Mouse (Mus musculus) intestine, embryonic 16.5 days (tissue): ENCODE results near the gene Marcks. TPM values are rescaled to one million over a fixed set of nuclear protein-coding genes. Genes with fewer than 3 reads are reported as not detected.

Source experiments
- ATAC-seq: fragments of 200-750 bp; cut with Nextera tagmentation; 2 replicates; pipeline ENCODE4 v1.8.0; 2017; ENCODE audit warnings: moderate TSS enrichment, moderate library complexity
- H3K27ac ChIP-seq: fragments of 300-500 bp; sonication (generic); 2 replicates; pipeline ENCODE4 v1.5.1; 2014; ENCODE audit warnings: mild to moderate bottlenecking, low read length
- H3K27me3 ChIP-seq: fragments of 300-500 bp; sonication (generic); replicated peaks from 2 replicates; pipeline ENCODE4 v1.6.1; 2014; ENCODE audit warnings: low read length, control low read depth, mixed read lengths; ENCODE audit not compliant: control insufficient read depth, insufficient read depth
- H3K36me3 ChIP-seq: fragments of 300-500 bp; sonication (generic); 2 replicates; pipeline ENCODE4 v1.6.1; 2014; ENCODE audit warnings: low read length, control low read depth; ENCODE audit not compliant: control insufficient read depth, insufficient read depth
- H3K4me1 ChIP-seq: fragments of 300-500 bp; sonication (generic); 2 replicates; pipeline ENCODE4 v1.6.1; 2014; ENCODE audit warnings: low read length, control low read depth, mixed read lengths; ENCODE audit not compliant: control insufficient read depth, insufficient read depth
- H3K4me2 ChIP-seq: fragments of 300-500 bp; sonication (generic); 2 replicates; pipeline ENCODE4 v1.6.1; 2014; ENCODE audit warnings: low read depth, low read length, control low read depth
- H3K4me3 ChIP-seq: fragments of 300-500 bp; sonication (generic); 2 replicates; pipeline ENCODE4 v1.5.1; 2014; ENCODE audit warnings: mild to moderate bottlenecking, low read length
- H3K9ac ChIP-seq: fragments of 300-500 bp; sonication (generic); 2 replicates; pipeline ENCODE4 v1.6.1; 2014; ENCODE audit warnings: low read depth, low read length
- H3K9me3 ChIP-seq: fragments of 300-500 bp; sonication (generic); 2 replicates; pipeline ENCODE4 v1.6.1; 2016; ENCODE audit warnings: low read length, control low read depth; ENCODE audit not compliant: control insufficient read depth
- WGBS: fragments of 180-500 bp; shearing (Covaris S2); extraction: QIAGEN DNeasy Blood & Tissue Kit; methylation state at CpG from one replicate; pipeline ENCODE4 v1.1.7; 2014; 5-methylcytosine and 5-hydroxymethylcytosine counted together
- polyA plus RNA-seq: library from polyadenylated mRNA; unstranded; fragments of >200 nt; fragmentation: Nextera tagmentation; extraction: Ambion mirVana; gene quantifications from 2 replicates; pipeline ENCODE4 v1.2.1, GENCODE M21; 2015

Marcks gene
- 42.8 and 45.1 TPM in 2 replicates for polyA plus RNA-seq

GRCm38 (mm10) chr10:37138778-37139442, at the start of gene Marcks:
Gene Marcks (minus strand): TSS chr10:37138920.
- Histone ChIP-seq H3K27ac (peak within 1 kb of the TSS; percentile 98), H3K9ac (peak within 1 kb of the TSS; percentile 98), H3K36me3 (peaks cover 3% of the 10 kb centered on the region; the same call in 1 of the 2 replicates), H3K9me3 (no peaks in the 10 kb centered on the region), H3K4me3 (peak within 1 kb of the TSS; percentile 94), H3K4me1 (peaks cover 7% of the 10 kb centered on the region; the same call in 1 of the 2 replicates), H3K27me3 (no peaks in the 10 kb centered on the region), H3K4me2 (peak within 1 kb of the TSS; percentile 95)
- peak; percentile 65 for ATAC-seq
- under 1% methylated on average over 39 of the region's 39 CpGs for WGBS

- no peak overlapping the region for H3K4me2 ChIP-seq
- 93% methylated on average over 3 of the region's 3 CpGs for WGBS
- no peaks in the 10 kb centered on the region for H3K27me3 ChIP-seq
- H3K9me3 ChIP-seq, result no peaks in the 10 kb centered on the region
- no peak overlapping the region for H3K4me3 ChIP-seq
- H3K36me3 ChIP-seq, result no peaks in the 10 kb centered on the region
- no peaks in the 10 kb centered on the region for H3K4me1 ChIP-seq
- no peak overlapping the region for H3K27ac ChIP-seq
- no peak for ATAC-seq
- H3K9ac ChIP-seq, result no peak overlapping the region
Measured at GRCm38 (mm10) chr10:37177071-37177470, 38.4 kb upstream of the Marcks start.

GRCm38 (mm10) chr10:37172416-37172950, 33.8 kb upstream of the Marcks start:
- no peak overlapping the region for H3K9ac ChIP-seq
- H3K4me1 ChIP-seq, result 0 out of 2 replicates have a peak, but pooled peaks cover 3% of the 10 kb centered on the region
- WGBS, result 77% methylated on average over 8 of the region's 8 CpGs
- H3K4me2 ChIP-seq, result no peak overlapping the region
- H3K4me3 ChIP-seq, result no peak overlapping the region
- no peaks in the 10 kb centered on the region for H3K36me3 ChIP-seq
- no peaks in the 10 kb centered on the region for H3K27me3 ChIP-seq
- no peaks in the 10 kb centered on the region for H3K9me3 ChIP-seq
- ATAC-seq, result no peak
- H3K27ac ChIP-seq, result no peak overlapping the region

GRCm38 (mm10) chr10:37171711-37172415, 33.1 kb upstream of the Marcks start:
- H3K4me1 ChIP-seq, result 0 out of 2 replicates have a peak, but pooled peaks cover 3% of the 10 kb centered on the region
- no peak overlapping the region for H3K9ac ChIP-seq
- no peak overlapping the region for H3K27ac ChIP-seq
- H3K9me3 ChIP-seq, result no peaks in the 10 kb centered on the region
- no peak for ATAC-seq
- no peak overlapping the region for H3K4me2 ChIP-seq
- WGBS, result 87% methylated on average over 3 of the region's 3 CpGs
- H3K27me3 ChIP-seq, result no peaks in the 10 kb centered on the region
- no peak overlapping the region for H3K4me3 ChIP-seq
- no peaks in the 10 kb centered on the region for H3K36me3 ChIP-seq

GRCm38 (mm10) chr10:37170878-37171277, 32.2 kb upstream of the Marcks start:
- no peak overlapping the region for H3K4me3 ChIP-seq
- H3K9me3 ChIP-seq, result no peaks in the 10 kb centered on the region
- 69% methylated on average over 4 of the region's 4 CpGs for WGBS
- H3K27ac ChIP-seq, result no peak overlapping the region
- H3K4me1 ChIP-seq, result 0 out of 2 replicates have a peak, but pooled peaks cover 3% of the 10 kb centered on the region
- no peaks in the 10 kb centered on the region for H3K36me3 ChIP-seq
- no peak overlapping the region for H3K4me2 ChIP-seq
- no peak for ATAC-seq
- H3K27me3 ChIP-seq, result no peaks in the 10 kb centered on the region
- H3K9ac ChIP-seq, result no peak overlapping the region

- ATAC-seq, result no peak
- WGBS, result 77% methylated on average over 4 of the region's 4 CpGs
- Histone ChIP-seq H3K36me3 (no peaks in the 10 kb centered on the region), H3K4me2 (no peak overlapping the region), H3K27me3 (no peaks in the 10 kb centered on the region), H3K9me3 (no peaks in the 10 kb centered on the region), H3K4me1 (0 out of 2 replicates have a peak, but pooled peaks cover 3% of the 10 kb centered on the region), H3K4me3 (no peak overlapping the region), H3K9ac (no peak overlapping the region), H3K27ac (no peak overlapping the region)
Measured at GRCm38 (mm10) chr10:37170466-37170865, 31.7 kb upstream of the Marcks start.

GRCm38 (mm10) chr10:37167527-37167926, 28.8 kb upstream of the Marcks start:
- Histone ChIP-seq H3K9ac (no peak overlapping the region), H3K9me3 (no peaks in the 10 kb centered on the region), H3K27me3 (no peaks in the 10 kb centered on the region), H3K36me3 (no peaks in the 10 kb centered on the region), H3K27ac (no peak overlapping the region), H3K4me3 (no peak overlapping the region), H3K4me2 (no peak overlapping the region), H3K4me1 (0 out of 2 replicates have a peak, but pooled peaks cover 3% of the 10 kb centered on the region)
- ATAC-seq, result no peak
- WGBS, result 76% methylated on average over 2 of the region's 2 CpGs

- H3K36me3 ChIP-seq, result no peaks in the 10 kb centered on the region
- H3K27me3 ChIP-seq, result no peaks in the 10 kb centered on the region
- no peaks in the 10 kb centered on the region for H3K9me3 ChIP-seq
- WGBS, result 77% methylated on average over 3 of the region's 3 CpGs
- no peak overlapping the region for H3K4me3 ChIP-seq
- H3K27ac ChIP-seq, result no peak overlapping the region
- H3K4me2 ChIP-seq, result no peak overlapping the region
- no peak for ATAC-seq
- no peaks in the 10 kb centered on the region for H3K4me1 ChIP-seq
- H3K9ac ChIP-seq, result no peak overlapping the region
Measured at GRCm38 (mm10) chr10:37159731-37160130, 21.0 kb upstream of the Marcks start.

- no peaks in the 10 kb centered on the region for H3K36me3 ChIP-seq
- no peaks in the 10 kb centered on the region for H3K4me1 ChIP-seq
- no peaks in the 10 kb centered on the region for H3K27me3 ChIP-seq
- H3K9ac ChIP-seq, result no peak overlapping the region
- no peaks in the 10 kb centered on the region for H3K9me3 ChIP-seq
- H3K27ac ChIP-seq, result no peak overlapping the region
- no peak overlapping the region for H3K4me3 ChIP-seq
- 83% methylated on average over 5 of the region's 5 CpGs for WGBS
- ATAC-seq, result no peak
- no peak overlapping the region for H3K4me2 ChIP-seq
Measured at GRCm38 (mm10) chr10:37157156-37157555, 18.4 kb upstream of the Marcks start.
